Mouse (Mus musculus) embryonic facial prominence, embryonic 12.5 days (tissue): ENCODE measurements around the gene Fam229a. TPM values are rescaled to one million over a fixed set of nuclear protein-coding genes. Genes with fewer than 3 reads are reported as not detected.
A peak's percentile ranks its signal among the peaks of the same experiment; 100 is the strongest.
"Not testable (repeated sequence)": the region's sequence is repeated elsewhere in the genome, so short reads cannot be mapped to it uniquely, and the experiment has no call there.

Experiments used
- ATAC-seq: fragments of 200-750 bp; cut with Nextera tagmentation; 2 replicates; pipeline ENCODE4 v1.8.0; 2017; ENCODE audit not compliant: insufficient number of reproducible peaks, insufficient read depth, low FRiP score, low TSS enrichment
- H3K27ac ChIP-seq: fragments of 300-500 bp; sonication (generic); 2 replicates; pipeline ENCODE4 v1.5.1; 2016; ENCODE audit warnings: mild to moderate bottlenecking
- H3K27me3 ChIP-seq: fragments of 300-500 bp; sonication (generic); 2 replicates; pipeline ENCODE4 v1.6.1; 2016; ENCODE audit warnings: mild to moderate bottlenecking, moderate library complexity
- H3K36me3 ChIP-seq: fragments of 300-500 bp; sonication (generic); 2 replicates; pipeline ENCODE4 v1.6.1; 2016; ENCODE audit warnings: mild to moderate bottlenecking
- H3K4me1 ChIP-seq: fragments of 300-500 bp; sonication (generic); 2 replicates; pipeline ENCODE4 v1.6.1; 2016
- H3K4me2 ChIP-seq: fragments of 300-500 bp; sonication (generic); replicated peaks from 2 replicates; pipeline ENCODE4 v1.6.1; 2016; ENCODE audit warnings: mild to moderate bottlenecking, moderate library complexity
- H3K4me3 ChIP-seq: fragments of 300-500 bp; sonication (generic); 2 replicates; pipeline ENCODE4 v1.5.1; 2016; ENCODE audit warnings: mild to moderate bottlenecking
- H3K9ac ChIP-seq: fragments of 300-500 bp; sonication (generic); 2 replicates; pipeline ENCODE4 v1.6.1; 2016; ENCODE audit warnings: mild to moderate bottlenecking, moderate library complexity
- H3K9me3 ChIP-seq: fragments of 300-500 bp; sonication (generic); 2 replicates; pipeline ENCODE4 v1.6.1; 2016; ENCODE audit warnings: mild to moderate bottlenecking, moderate library complexity
- WGBS: fragments of 180-500 bp; shearing (Covaris S2); methylation state at CpG from one replicate; pipeline ENCODE4 v1.1.7; 2016; 5-methylcytosine and 5-hydroxymethylcytosine counted together
- polyA plus RNA-seq: library from polyadenylated mRNA; unstranded; fragments of >200 nt; fragmentation: Nextera tagmentation; extraction: Ambion mirVana; gene quantifications from 2 replicates; pipeline ENCODE4 v1.2.1, GENCODE M21; 2016

Gene Fam229a
- polyA plus RNA-seq = 0.32 TPM in 1 of 2 replicates, not detected in the other

DNA sequence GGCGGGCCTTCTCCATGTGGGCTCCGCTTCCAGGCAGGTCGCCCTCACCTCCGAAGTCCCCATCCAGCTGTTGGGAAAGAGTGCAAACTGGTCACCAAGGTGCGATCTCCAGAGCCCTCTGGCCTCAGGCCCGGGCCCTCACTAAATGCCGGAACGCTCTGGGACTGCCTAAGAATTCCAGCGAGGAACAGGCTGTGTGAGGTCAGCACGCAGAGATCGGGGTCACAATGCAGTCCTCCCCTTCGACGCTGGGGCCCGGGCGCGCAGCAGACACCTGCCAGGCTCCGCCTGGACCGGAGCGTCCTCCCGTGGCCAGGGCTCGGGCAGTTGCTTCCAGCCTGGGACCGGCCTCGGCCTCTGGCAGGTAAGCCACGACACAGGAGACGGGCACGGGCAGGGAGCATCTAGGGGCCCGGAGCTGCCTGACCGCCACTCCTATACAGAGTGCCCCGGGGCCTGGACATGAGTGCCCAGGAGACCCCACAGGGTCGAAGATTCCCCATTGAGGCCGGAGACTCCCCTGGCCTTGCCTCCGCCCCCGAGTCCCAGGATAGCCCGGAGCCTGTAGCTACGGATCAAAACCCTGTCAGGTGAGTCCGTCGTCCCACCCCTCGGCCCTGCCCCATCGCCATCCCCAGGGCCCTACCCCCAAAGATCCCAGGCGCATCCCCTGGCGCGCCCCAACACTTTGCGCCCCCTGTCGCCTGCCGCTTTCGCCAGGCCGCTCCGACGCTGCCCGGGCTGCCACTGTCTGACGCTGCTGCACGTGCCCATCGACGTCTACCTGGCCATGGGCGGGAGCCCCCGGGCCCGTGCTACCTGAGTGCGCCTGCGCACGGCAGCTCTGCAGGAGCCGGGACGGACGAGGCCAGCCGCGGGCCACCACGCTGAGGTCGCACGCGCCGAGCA is at the start of gene Fam229a, which contains the start of gene Tssk3:
TSS of gene Fam229a (plus strand) at position 219 of the 909 bp plus-strand sequence.
TSS of gene Tssk3 (minus strand) at position 51 of the 909 bp plus-strand sequence.
- H3K4me2 ChIP-seq = peak within 1 kb of the TSS; percentile 62
- H3K4me1 ChIP-seq = peaks cover 17% of the 10 kb centered on the region
- 3% methylated on average over 69 of the region's 70 CpGs for WGBS
- ATAC-seq = no peak; the same call in 1 of the 2 replicates
- H3K27me3 ChIP-seq = peaks cover 30% of the 10 kb centered on the region
- peak within 1 kb of the TSS; percentile 30 for H3K4me3 ChIP-seq
- H3K27ac ChIP-seq = no peak within 1 kb of the TSS
- H3K36me3 ChIP-seq = peaks cover 29% of the 10 kb centered on the region
- H3K9ac ChIP-seq = peak within 1 kb of the TSS; percentile 31; the same call in 1 of the 2 replicates
- no peaks in the 10 kb centered on the region for H3K9me3 ChIP-seq

DNA sequence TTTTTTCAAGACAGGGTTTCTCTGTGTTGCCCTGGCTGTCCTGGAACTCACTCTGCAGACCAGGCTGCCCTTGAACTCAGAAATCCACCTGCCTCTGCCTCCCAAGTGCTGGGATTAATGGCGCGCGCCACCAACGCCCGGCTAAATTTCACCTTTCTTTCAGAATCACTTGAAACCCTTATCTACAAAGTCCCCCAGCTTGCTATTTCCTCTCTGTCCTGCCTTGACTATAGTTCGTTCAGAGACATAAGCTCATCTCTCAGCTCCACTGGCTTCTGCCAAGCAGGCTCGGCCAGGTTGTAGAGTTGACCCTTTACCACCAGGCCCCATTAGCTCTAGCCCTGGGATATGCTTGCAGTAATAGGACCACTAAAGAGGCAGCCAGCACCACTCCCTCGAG is 43.6 kb upstream of the Fam229a start:
- Histone ChIP-seq H3K4me3 (no peak overlapping the region), H3K36me3 (no peaks in the 10 kb centered on the region), H3K4me1 (no peaks in the 10 kb centered on the region), H3K27ac (no peak overlapping the region), H3K9ac (no peak overlapping the region), H3K4me2 (no peak overlapping the region), H3K27me3 (peaks cover 6% of the 10 kb centered on the region; the same call in 1 of the 2 replicates), H3K9me3 (no peaks in the 10 kb centered on the region)
- no peak for ATAC-seq
- 78% methylated on average over 8 of the region's 8 CpGs for WGBS

DNA sequence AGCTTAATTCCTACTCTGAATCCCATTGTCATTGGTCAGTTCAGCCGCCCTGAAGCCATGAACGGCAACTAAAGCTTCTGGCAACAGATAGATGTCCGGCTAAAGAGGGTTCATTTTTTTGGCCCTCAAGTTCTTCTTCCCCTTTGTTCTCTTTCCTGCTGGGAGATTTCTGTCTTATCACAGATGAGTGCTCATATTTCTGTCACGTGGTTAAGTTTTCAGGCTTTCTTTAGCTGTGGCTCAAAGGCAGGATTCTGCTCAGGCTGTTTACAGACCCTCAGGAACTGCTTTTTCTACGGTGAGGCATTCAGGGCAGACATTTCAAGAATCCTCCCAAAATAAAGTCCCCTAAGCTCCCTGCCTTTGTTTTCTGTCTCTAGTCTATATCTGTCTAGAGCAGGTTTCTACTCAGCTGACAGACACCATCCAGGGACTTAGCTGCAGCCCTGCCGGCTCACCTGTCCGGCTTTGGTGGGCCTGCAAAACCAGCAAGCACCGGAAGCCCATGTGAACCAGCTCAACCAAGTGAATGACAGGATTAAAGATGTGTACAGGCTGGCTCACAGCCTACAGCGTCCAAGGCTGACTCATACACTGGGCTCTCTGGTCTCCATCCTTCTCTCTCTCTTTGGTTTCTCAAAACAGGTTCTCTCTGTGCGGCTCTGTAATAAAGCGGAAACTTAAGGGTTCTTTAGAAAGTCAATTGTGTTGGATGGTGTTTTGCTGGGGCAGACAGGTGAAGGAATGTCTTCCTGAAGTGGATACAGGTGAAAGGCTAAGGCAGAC is 43.0 kb upstream of the Fam229a start:
- H3K36me3 ChIP-seq = no peaks in the 10 kb centered on the region
- no peak overlapping the region for H3K4me3 ChIP-seq
- no peaks in the 10 kb centered on the region for H3K9me3 ChIP-seq
- ATAC-seq = no peak
- no peak overlapping the region for H3K4me2 ChIP-seq
- H3K27ac ChIP-seq = no peak overlapping the region
- H3K4me1 ChIP-seq = no peaks in the 10 kb centered on the region
- 80% methylated on average over 11 of the region's 11 CpGs for WGBS
- H3K9ac ChIP-seq = no peak overlapping the region
- H3K27me3 ChIP-seq = 0 out of 2 replicates have a peak, but pooled peaks cover under 1% of the 10 kb centered on the region

DNA sequence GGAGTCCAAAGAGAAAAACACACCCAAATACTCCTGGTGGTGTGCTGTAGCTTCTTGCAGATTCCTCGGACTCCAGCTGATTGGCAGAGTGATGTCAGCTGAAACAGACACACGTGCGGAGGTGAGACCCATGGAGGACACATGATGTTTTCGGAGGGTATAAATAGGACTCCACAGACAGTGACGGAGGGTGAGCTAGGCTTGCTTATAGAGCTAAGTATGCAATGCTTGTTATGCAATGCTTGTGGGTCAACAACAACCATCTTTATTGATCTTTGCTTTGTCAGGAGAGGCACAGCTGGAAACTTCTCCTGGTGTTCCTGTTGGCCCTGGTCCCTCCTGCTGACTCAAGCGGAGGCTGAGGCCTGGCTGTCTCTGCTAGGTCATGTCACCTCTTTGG is 42.3 kb upstream of the Fam229a start:
- no peak overlapping the region for H3K9ac ChIP-seq
- no peak for ATAC-seq
- WGBS = 86% methylated on average over 6 of the region's 6 CpGs
- no peak overlapping the region for H3K4me2 ChIP-seq
- no peak overlapping the region for H3K27ac ChIP-seq
- H3K36me3 ChIP-seq = no peaks in the 10 kb centered on the region
- H3K4me3 ChIP-seq = no peak overlapping the region
- no peaks in the 10 kb centered on the region for H3K4me1 ChIP-seq
- no peaks in the 10 kb centered on the region for H3K27me3 ChIP-seq
- no peaks in the 10 kb centered on the region for H3K9me3 ChIP-seq

DNA sequence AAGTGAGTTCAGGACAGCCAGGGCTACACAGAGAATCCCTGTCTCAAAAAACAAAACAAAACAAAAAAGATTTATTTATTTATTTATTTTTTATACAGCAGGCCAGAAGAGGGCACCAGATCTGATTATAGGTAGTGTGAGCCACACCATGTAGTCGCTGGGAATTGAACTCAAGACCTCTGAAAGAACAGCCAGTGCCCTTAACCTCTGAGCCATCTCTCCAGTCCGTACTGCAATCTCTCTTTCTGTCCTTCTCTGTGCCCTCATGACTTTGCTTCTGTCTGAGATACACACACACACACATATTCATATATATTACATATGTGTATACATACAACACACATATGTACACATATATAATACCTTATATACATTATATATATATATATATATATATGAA is 40.1 kb upstream of the Fam229a start:
- Histone ChIP-seq H3K4me2 (no peak overlapping the region), H3K9me3 (no peaks in the 10 kb centered on the region), H3K4me1 (no peaks in the 10 kb centered on the region), H3K4me3 (no peak overlapping the region), H3K27me3 (no peaks in the 10 kb centered on the region), H3K27ac (no peak overlapping the region), H3K36me3 (no peaks in the 10 kb centered on the region), H3K9ac (no peak overlapping the region)
- ATAC-seq = no peak
- 85% methylated on average over 2 of the region's 2 CpGs for WGBS

DNA sequence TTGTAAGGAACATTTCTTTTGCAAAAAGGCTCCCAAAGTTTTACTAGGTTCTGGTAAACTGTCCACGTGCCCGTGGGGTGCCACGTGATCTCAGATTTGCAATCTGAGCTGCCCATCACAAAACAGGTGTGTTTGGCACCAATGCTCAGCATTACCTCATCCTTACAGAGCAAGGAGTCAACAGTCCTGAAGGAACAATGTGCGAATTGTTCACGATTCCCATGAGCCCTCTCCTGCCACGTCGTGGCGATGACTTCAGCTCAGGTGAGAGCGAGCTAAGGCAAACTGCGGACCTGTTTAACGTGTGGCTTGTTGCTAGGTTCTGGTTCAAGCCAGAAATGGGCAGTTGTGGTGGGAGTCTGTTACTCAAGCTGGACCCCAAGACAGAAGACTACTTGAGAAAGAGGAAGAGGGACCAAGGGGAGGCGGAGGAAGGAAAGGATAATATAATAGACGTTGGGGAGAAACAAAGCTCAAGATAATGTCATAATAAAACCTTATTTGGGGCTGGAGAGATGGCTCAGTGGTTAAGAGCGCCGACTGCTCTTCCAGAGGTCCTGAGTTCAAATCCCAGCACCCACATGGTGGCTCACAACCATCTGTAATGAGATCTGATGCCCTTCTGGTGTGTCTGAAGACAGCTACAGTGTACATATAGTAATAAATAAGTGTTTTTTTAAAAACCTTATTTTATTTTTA is 39.4 kb upstream of the Fam229a start:
- 82% methylated on average over 15 of the region's 15 CpGs for WGBS
- Histone ChIP-seq H3K4me1 (no peaks in the 10 kb centered on the region), H3K9ac (no peak overlapping the region), H3K9me3 (no peaks in the 10 kb centered on the region), H3K4me2 (no peak overlapping the region), H3K36me3 (no peaks in the 10 kb centered on the region), H3K4me3 (no peak overlapping the region), H3K27ac (no peak overlapping the region), H3K27me3 (no peaks in the 10 kb centered on the region)
- ATAC-seq = no peak

DNA sequence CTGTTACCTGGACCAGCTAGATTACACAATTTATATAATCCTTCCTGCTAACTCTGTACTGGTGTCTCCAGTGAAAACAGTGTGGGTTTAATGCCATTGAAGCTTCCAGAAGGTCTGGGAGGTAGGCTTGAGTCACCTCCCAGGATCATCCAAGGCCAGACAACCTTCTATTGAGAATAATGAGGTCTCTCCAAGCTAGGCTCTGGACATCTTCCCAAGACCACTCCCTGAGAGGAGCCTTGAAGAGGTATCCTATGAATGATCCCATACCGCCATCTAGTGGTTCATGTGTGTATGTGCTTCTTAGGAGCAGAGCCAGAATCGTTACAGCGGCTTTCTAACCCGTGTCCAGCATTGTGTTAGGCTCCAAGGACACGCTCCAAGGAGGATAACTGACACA is 35.7 kb upstream of the Fam229a start:
- H3K9me3 ChIP-seq = no peaks in the 10 kb centered on the region
- H3K36me3 ChIP-seq = no peaks in the 10 kb centered on the region
- no peak overlapping the region for H3K4me3 ChIP-seq
- no peaks in the 10 kb centered on the region for H3K27me3 ChIP-seq
- 4% methylated on average over 5 of the region's 5 CpGs for WGBS
- no peak overlapping the region for H3K27ac ChIP-seq
- no peak overlapping the region for H3K4me2 ChIP-seq
- H3K9ac ChIP-seq = no peak overlapping the region
- no peak for ATAC-seq
- H3K4me1 ChIP-seq = no peaks in the 10 kb centered on the region

DNA sequence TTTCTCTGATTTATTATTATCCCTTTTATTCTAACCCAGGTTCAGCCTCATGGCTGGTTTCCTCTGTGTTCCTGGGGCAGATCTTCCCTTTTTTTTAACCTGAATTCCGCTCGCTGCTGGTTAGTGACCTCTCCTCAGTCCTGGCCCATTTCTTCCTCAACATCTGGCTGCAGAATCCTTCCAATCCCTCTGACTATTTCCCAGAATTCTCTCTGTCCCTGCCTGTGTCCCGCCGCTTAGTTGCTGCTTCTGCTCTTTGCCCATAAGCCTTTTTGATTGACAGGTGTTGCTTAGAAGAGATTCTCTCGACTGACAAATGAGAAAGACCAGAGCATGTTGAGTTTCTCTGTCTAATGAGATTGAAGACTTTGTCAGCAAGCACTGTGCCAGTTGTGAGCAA is 34.9 kb upstream of the Fam229a start:
- H3K27me3 ChIP-seq = no peaks in the 10 kb centered on the region

DNA sequence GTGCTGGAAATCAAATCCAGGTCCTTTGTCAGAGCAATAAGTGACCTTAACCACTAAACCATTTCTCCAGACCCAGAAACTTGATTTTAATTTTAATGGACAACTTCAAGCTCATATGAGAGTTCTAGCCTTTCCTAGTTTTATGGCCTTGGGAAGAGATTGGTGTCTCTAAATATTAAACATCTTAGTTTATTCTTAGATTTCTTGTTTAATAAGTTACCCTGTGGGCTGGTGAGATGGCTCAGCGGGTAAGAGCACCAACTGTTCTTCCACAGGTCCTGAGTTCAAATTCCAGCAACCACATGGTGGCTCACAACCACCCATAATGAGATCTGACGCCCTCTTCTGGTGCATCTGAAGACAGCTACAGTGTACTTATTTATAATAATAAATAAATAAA is 33.7 kb upstream of the Fam229a start:
- not testable (repeated sequence) for H3K27me3 ChIP-seq, ATAC-seq, H3K4me3 ChIP-seq, H3K9me3 ChIP-seq, H3K9ac ChIP-seq, H3K27ac ChIP-seq, H3K4me1 ChIP-seq, H3K4me2 ChIP-seq, H3K36me3 ChIP-seq
- WGBS = 68% methylated on average over 2 of the region's 2 CpGs

More for the DNA sequence above, 34.9 kb upstream of the Fam229a start:
- 0 out of 2 replicates have a peak, but pooled peaks cover 3% of the 10 kb centered on the region for H3K4me1 ChIP-seq
- no peak overlapping the region for H3K4me2 ChIP-seq
- ATAC-seq = no peak
- H3K27ac ChIP-seq = no peak overlapping the region
- 50% methylated on average over 5 of the region's 5 CpGs for WGBS
- H3K9me3 ChIP-seq = no peaks in the 10 kb centered on the region
- no peaks in the 10 kb centered on the region for H3K36me3 ChIP-seq
- no peak overlapping the region for H3K9ac ChIP-seq
- H3K4me3 ChIP-seq = no peak overlapping the region

DNA sequence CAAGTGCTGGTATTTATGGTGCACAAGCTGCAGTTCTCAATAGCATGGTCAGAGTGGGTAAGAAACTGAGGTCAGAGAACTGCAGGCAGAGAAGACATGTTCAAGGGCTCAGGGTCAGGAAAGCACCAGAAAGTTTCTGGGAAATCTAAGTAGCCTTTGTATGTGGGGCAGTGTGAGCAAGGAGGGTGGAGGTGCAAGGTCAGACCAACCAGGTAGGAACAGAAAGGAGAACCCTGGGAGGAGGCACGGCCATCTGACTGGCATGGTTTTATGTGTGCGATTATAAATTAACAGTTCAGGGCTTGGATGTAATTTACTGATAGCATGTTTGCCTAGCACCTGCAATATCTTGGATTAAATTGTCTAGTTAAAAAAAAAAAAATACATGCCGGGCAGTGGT is 31.3 kb upstream of the Fam229a start:
- Histone ChIP-seq H3K4me1 (peaks cover 10% of the 10 kb centered on the region), H3K27me3 (no peaks in the 10 kb centered on the region), H3K9me3 (no peaks in the 10 kb centered on the region), H3K4me2 (no peak overlapping the region), H3K27ac (no peak overlapping the region), H3K9ac (no peak overlapping the region), H3K36me3 (peaks cover 7% of the 10 kb centered on the region; the same call in 1 of the 2 replicates), H3K4me3 (no peak overlapping the region)
- WGBS = 90% methylated on average over 3 of the region's 3 CpGs
- ATAC-seq = no peak

DNA sequence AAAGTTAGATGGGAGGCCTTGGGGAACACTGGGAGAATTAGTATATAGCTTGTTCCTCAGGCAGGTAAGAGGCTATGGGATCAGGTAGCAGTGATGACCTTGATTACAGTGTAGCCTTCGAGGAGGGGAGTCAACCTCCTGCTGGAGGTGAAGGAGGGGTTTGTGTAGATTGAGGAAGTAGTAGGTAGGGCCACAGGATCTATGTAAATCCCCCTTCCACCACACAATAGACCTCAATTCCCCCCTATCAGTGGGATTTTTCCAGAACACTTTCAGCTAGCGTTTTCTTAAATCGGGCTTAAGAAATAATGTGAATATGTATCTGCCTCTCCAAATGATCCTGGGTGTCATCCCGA is 30.2 kb upstream of the Fam229a start:
- peak overlapping the region; percentile 68 for H3K4me2 ChIP-seq
- no peaks in the 10 kb centered on the region for H3K27me3 ChIP-seq
- H3K27ac ChIP-seq = peak overlapping the region; percentile 93
- H3K4me3 ChIP-seq = peak overlapping the region; percentile 44
- H3K9ac ChIP-seq = peak overlapping the region; percentile 64
- no peaks in the 10 kb centered on the region for H3K9me3 ChIP-seq
- H3K36me3 ChIP-seq = peaks cover 17% of the 10 kb centered on the region
- peaks cover 10% of the 10 kb centered on the region for H3K4me1 ChIP-seq
- 2% methylated on average over 4 of the region's 4 CpGs for WGBS
- ATAC-seq = no peak
